Comparison of ENCODE assay signal across 14 mouse cellular contexts in the genomic region with DNA sequence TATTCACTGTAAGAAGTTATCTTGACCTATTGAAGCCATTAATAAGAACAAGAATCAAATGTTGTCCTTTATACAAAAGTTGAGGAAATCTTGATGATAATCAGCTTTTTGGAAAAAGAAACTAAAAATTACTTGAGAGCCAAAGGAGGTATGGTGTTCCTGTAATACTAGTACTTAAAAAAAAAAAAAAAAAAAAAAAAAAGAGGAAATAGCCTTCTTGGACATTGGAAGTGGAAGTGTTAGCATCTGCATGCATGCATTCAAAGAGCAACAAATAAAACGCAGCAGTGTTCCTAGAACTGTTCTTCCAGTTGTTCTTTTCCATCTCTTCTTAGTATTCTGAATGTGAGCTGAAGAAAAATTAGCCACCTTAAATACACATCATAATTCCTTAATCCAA.
"Had no signal": no experiment of that assay in that cellular context is flagged by ENCODE, and none has a peak within 500 bp of the region (broad histone marks: within the 10 kb centered on the region; RNA-seq: fewer than 3 reads in every experiment).

No protein-coding gene starts in this region.

- H3K4me2 ChIP-seq: lung, embryonic 14.5 days; midbrain, embryonic 12.5 days; neural tube, embryonic 12.5 days had no signal

- H3K27ac ChIP-seq: midbrain, embryonic 12.5 days; neural tube, embryonic 12.5 days had no signal

- DNase-seq: lung, adult 18-20 months; lung, embryonic 14.5 days; lung, postnatal 10 days; lung, postnatal 4 days; midbrain, embryonic 14.5 days; right cerebral cortex, postnatal 25 days; right cerebral cortex, postnatal 4 days; spleen, adult 18-20 months; thymus, adult 18-20 months; thymus, postnatal 14 days; thymus, postnatal 36 days had no signal

- H3K27me3 ChIP-seq: megakaryocyte, embryonic 14.5 days; midbrain, embryonic 12.5 days; neural tube, embryonic 12.5 days had no signal

- H3K36me3 ChIP-seq: midbrain, embryonic 12.5 days; neural tube, embryonic 12.5 days had no signal

- H3K9me3 ChIP-seq: megakaryocyte, embryonic 14.5 days; midbrain, embryonic 12.5 days; neural tube, embryonic 12.5 days had no signal

- H3K9ac ChIP-seq: lung, embryonic 14.5 days; midbrain, embryonic 12.5 days; neural tube, embryonic 12.5 days had no signal

- H3K4me1 ChIP-seq: neural tube, embryonic 12.5 days had no signal

- H3K4me3 ChIP-seq: megakaryocyte, embryonic 14.5 days; midbrain, embryonic 12.5 days; neural tube, embryonic 12.5 days had no signal
